Comparison of ENCODE assay signal across 15 mouse cellular contexts in the genomic region with DNA sequence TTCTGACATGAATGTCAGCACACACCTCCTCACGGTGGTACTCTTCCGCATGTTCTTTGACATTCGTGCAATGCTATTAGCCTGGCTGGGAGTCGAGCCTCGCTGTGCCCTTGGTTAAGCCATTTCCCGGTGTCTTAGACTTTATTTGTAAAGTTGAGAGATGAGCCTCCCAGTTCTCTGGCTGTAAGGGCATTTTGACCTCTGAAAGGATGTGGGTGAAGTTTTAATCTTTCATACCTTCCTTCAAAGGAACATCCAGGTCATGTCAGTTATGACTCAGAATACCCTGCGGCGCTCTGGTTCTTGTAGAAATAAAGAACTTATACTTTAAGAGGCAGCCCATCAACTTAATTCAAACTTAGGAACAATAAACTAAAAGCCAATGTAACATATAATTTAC.
"Had no signal": no experiment of that assay in that cellular context is flagged by ENCODE, and none has a peak within 500 bp of the region (broad histone marks: within the 10 kb centered on the region; RNA-seq: fewer than 3 reads in every experiment).

No protein-coding gene starts in this region.

- H3K4me3 ChIP-seq: limb, embryonic 15.5 days; liver, embryonic 12.5 days; megakaryocyte, embryonic 14.5 days; midbrain, embryonic 15.5 days; neural tube, embryonic 12.5 days had no signal

- H3K27ac ChIP-seq: kidney, postnatal 0 days; limb, embryonic 15.5 days; liver, embryonic 12.5 days; midbrain, embryonic 15.5 days; neural tube, embryonic 12.5 days had no signal

- DNase-seq: kidney, postnatal 36 days; layer of hippocampus, adult 9-11 months; layer of hippocampus, postnatal 36 days; lung, embryonic 14.5 days; lung, postnatal 10 days; lung, postnatal 4 days; thymus, adult 18-20 months; thymus, postnatal 14 days had no signal

- H3K4me1 ChIP-seq: neural tube, embryonic 12.5 days had no signal

- H3K36me3 ChIP-seq: midbrain, embryonic 15.5 days; neural tube, embryonic 12.5 days had no signal

- ATAC-seq: liver, embryonic 12.5 days; midbrain, embryonic 15.5 days had no signal

- H3K9ac ChIP-seq: limb, embryonic 15.5 days; liver, embryonic 12.5 days; lung, embryonic 14.5 days; midbrain, embryonic 15.5 days; neural tube, embryonic 12.5 days had no signal

- H3K9me3 ChIP-seq: limb, embryonic 15.5 days; liver, embryonic 12.5 days; megakaryocyte, embryonic 14.5 days; midbrain, embryonic 15.5 days; neural tube, embryonic 12.5 days had no signal

- H3K27me3 ChIP-seq: limb, embryonic 15.5 days; liver, embryonic 12.5 days; megakaryocyte, embryonic 14.5 days; midbrain, embryonic 15.5 days; neural tube, embryonic 12.5 days had no signal

- H3K4me2 ChIP-seq: limb, embryonic 15.5 days; liver, embryonic 12.5 days; lung, embryonic 14.5 days; midbrain, embryonic 11.5 days; midbrain, embryonic 15.5 days; neural tube, embryonic 12.5 days had no signal
